In genomic region chr14:118616698-118617311, GRCm38 (mm10) we compare ENCODE assay signal across 7 mouse cellular contexts.
DNase-seq lines count a peak whose midpoint lies in the region; ATAC-seq and TF ChIP-seq lines count a peak whose summit lies in the region.

No protein-coding gene starts in this region.

- 68% methylated on average over 12 of the region's 12 CpGs for WGBS in kidney, postnatal 0 days

- TF ChIP-seq CTCF in C2C12 (IDR thresholded peaks at IDR 0.05; ENCODE audit: control insufficient read depth, insufficient read depth, insufficient read length) (peak; percentile 54), G1E (IDR thresholded peaks at IDR 0.05; ENCODE audit: low read depth, low read length) (peak; percentile 46; the same call in 1 of the 2 replicates)
- TF ChIP-seq CTCF in kidney, postnatal 0 days (IDR thresholded peaks at IDR 0.05; ENCODE audit: low read depth): peak; percentile 80

- peaks cover 11% of the 10 kb centered on the region for H3K36me3 ChIP-seq in C2C12 (ENCODE audit: control insufficient read depth, insufficient read depth)
- peaks cover 74% of the 10 kb centered on the region for H3K36me3 ChIP-seq in G1E (replicated peaks)
- H3K36me3 ChIP-seq in kidney, postnatal 0 days (ENCODE audit: insufficient read depth, low read length): no peaks in the 10 kb centered on the region

- no peaks in the 10 kb centered on the region for H3K79me3 ChIP-seq in C2C12 (ENCODE audit: low read depth)

- H3K4me1 ChIP-seq in G1E (ENCODE audit: insufficient read depth, low read depth, low read length): peaks cover 10% of the 10 kb centered on the region; the same call in 1 of the 2 replicates
- no peaks in the 10 kb centered on the region for H3K4me1 ChIP-seq in kidney, postnatal 0 days (replicated peaks; ENCODE audit: insufficient read depth, low read length)

- no peak overlapping the region for H3K4me3 ChIP-seq in C2C12 (ENCODE audit: insufficient read depth, poor library complexity, severe bottlenecking)
- H3K4me3 ChIP-seq in G1E (ENCODE audit: low read depth, low read length): no peak overlapping the region
- no peak overlapping the region for H3K4me3 ChIP-seq in kidney, postnatal 0 days (replicated peaks; ENCODE audit: low read depth, low read length)

- H3K27me3 ChIP-seq in C2C12 (ENCODE audit: control insufficient read depth, insufficient read depth, insufficient read length) (no peaks in the 10 kb centered on the region), G1E (ENCODE audit: insufficient read depth, low read length) (no peaks in the 10 kb centered on the region)
- H3K27me3 ChIP-seq in kidney, postnatal 0 days (ENCODE audit: insufficient read depth, low read length): no peaks in the 10 kb centered on the region

- no peaks in the 10 kb centered on the region for H3K9me3 ChIP-seq in G1E (replicated peaks)
- no peaks in the 10 kb centered on the region for H3K9me3 ChIP-seq in kidney, postnatal 0 days (replicated peaks; ENCODE audit: low read length)

- peak; percentile 73 for DNase-seq in G1E (ENCODE audit: low spot score)
- DNase-seq in cerebellum, adult 11-12 months: peak; percentile 24
- peak; percentile 24 to 62 for DNase-seq in frontal cortex, postnatal 10 days (ENCODE audit: low spot score in 2 of 2)
- peak; percentile 69 for DNase-seq in kidney, postnatal 0 days (ENCODE audit: low spot score)
- DNase-seq in lung, adult 18-20 months: peak; percentile 22 to 46

- H3K4me2 ChIP-seq in kidney, postnatal 0 days (ENCODE audit: low read length): no peak overlapping the region

- no peaks in the 10 kb centered on the region for H3K79me2 ChIP-seq in C2C12 (ENCODE audit: control insufficient read depth, insufficient read depth)

- no peak overlapping the region for H3K9ac ChIP-seq in kidney, postnatal 0 days (ENCODE audit: low read depth, low read length)

- H3ac ChIP-seq in C2C12 (ENCODE audit: control insufficient read depth, insufficient read length, low read depth): no peak overlapping the region

- no peak overlapping the region for H3K27ac ChIP-seq in kidney, postnatal 0 days

- ATAC-seq in G1E (ENCODE audit: extremely low read depth, insufficient number of reproducible peaks, low FRiP score, poor library complexity, severe bottlenecking): peak; percentile 68
- ATAC-seq in kidney, postnatal 0 days (replicated peaks; ENCODE audit: low FRiP score, low read depth): 0 out of 2 replicates have a peak, but pooled peaks have one; percentile 42
- ATAC-seq in neutrophil, adult 5-6 weeks (ENCODE audit: extremely low read depth, insufficient number of reproducible peaks, low FRiP score, poor library complexity, severe bottlenecking): peak; percentile 65; the same call in 1 of the 2 replicates

TF ChIP-seq in C2C12, 6 proteins besides CTCF, POLR2A, EP300 and RAD21:
- no peak for TF ChIP-seq MYOG (IDR thresholded peaks at IDR 0.05; ENCODE audit: control insufficient read depth, extremely low read depth, insufficient read length)
- no peak for TF ChIP-seq CEBPB (IDR thresholded peaks at IDR 0.05; ENCODE audit: low read depth)
- no peak for TF ChIP-seq FOSL1 (IDR thresholded peaks at IDR 0.05; ENCODE audit: insufficient read depth, low read length, poor library complexity, severe bottlenecking)
- TF ChIP-seq MAX (IDR thresholded peaks at IDR 0.05): no peak
- TF ChIP-seq USF1 (IDR thresholded peaks at IDR 0.05; ENCODE audit: low read depth): no peak
- no peak for TF ChIP-seq MYOD1 (IDR thresholded peaks at IDR 0.05; ENCODE audit: control insufficient read depth, insufficient read length, low read depth)
